Mouse (Mus musculus) kidney, postnatal 25 days (tissue): Measurements from ENCODE around the gene C1ql4.

Source experiments
- DNase-seq, 2 experiments: peaks; one replicate each; pipeline ENCODE4 v3.0.0; 2021; ENCODE audit warnings: mixed read lengths in 2 of 2

The C1ql4 gene

GRCm38 (mm10) chr15:99087253-99088075 lies at the start of gene C1ql4:
Gene C1ql4 (minus strand): TSS chr15:99087817.
- peak; percentile 38 to 44 for DNase-seq

DNA sequence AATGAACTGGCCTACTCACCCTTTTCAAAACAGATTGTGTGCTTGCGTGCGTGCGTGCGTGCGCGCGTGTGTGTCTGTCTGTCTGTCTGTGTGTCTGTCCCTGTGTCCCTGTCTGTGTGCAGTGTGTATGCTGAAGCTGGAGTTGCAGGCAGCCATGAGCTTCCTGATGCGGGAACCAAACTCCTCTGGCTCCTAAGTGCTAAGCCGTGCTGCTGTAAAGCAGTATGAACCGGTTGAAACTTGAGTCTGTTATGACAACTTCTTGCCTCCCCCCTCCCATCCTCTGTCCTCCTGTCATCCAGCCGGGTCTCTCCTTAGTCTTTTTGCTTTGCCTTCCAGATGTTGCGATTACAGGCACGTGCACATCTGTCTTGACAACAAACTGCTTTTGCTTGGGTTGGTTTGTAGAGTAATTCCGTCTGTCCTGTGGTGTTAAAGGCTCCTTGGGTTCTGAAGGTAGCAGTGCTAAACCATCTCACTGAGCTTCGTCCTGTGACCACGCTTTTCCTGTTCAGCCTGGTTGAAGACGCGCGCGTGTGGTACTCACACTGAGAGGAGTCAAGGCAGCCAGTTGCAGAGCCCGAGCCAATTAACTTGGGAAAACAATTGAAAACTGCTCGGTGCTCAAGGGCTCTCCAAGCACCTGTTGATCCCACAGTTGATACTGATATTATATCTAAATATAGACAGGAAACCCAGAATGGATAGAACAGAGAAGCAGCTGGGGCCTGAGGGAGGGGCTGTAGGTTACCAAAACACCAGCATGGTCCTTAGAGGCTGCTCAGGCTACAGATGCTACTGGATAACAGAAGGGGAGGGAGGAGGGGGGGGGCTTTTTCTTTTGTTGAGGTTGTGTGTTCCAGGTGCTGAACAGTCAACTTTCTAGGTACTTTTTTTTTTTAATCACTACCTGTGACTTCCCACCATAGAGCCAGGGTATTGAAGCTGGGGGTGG lies 42.6 kb upstream of the C1ql4 start:
- no peak for DNase-seq

- no peak for DNase-seq
These were observed 41.8 kb upstream of the C1ql4 start for GRCm38 (mm10) chr15:99129441-99129840.

DNA sequence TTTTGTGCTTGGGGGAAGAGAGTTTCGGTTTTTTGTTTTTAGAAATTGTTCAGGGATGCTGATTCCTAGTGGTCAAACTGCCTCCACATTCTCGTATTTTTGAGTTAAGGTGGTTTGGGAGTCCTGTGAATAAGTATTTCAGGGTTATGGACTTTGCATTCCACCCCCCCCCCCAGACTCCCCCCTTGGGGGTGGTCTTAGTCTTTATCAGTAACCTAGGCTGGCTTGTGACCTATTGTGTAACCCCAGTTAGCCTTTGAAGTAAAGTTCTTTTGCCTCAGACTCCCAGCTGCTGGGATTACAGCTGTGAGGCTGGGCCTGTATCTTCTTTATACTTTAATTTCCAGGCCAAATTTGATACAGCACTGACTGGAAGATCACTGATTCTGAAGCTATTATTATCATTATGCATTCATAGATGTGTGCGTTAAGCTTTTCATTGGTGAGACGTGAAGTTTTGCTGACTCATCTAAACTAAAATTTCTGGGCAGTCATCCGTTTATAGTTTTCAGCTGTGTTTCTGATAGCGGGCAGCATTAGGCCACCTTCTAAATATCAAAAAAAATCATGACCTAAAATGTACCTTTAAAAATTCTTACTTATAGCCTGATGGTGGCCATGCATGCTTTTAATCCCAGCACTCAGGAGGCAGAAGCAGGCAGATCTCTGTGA lies 40.4 kb upstream of the C1ql4 start:
- DNase-seq, result no peak

GRCm38 (mm10) chr15:99126816-99127365 lies 39.3 kb upstream of the C1ql4 start:
- no peak for DNase-seq

DNA sequence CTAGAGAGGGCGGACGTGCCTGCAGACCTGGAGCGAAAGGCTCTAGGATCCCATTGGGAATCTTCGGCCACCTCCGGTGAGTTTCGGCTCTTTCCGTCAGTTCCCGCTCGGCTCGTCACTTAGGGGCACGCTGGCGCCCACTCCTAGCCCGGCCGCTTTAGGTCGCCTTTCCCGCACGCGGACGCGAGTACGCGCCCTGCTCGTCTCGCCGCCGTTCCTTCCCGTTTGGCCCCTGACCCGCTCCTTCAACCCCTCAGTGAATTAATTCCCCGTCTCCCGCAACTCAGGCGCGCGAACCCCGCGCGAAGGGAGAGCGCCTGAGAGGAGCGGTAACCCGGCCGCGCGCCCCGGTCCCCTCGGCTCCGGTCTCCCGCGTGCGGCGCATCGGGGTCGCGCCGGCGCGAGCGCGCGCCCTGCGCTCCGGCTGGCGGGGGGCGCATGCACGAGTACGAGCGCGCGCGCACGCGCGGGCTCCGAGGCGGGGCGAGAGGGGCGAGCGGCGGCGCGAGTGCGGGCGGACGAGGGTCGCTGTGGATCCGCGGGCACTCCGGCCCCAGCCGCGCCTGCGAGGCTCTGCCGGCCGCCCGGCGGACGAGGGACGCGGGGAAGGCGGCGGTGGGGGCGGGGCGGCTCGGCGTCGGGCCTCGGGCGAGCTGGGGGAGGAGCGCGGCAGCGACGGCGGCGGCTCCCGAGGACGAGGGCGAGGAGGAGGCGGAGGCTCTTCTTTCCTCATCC lies 38.6 kb upstream of the C1ql4 start:
- peak; percentile 92 to 95 for DNase-seq

DNA sequence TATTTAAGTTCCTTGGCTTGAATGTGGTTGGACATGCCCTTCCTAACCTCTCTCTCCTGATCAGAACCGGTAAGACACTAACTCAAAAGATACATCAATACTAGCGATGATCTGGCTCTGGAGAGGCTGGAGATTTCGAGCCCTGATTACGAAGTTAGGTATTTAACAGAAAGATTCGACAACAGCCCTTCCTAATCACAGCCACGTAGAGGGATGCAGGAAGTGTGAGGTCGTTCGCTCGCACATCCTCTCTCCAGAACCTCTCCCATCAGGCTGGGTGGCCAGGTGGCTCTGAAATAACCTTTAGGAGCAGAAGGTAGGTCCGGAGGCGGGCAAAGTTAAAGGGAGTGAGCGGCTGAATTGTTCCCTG lies 38.1 kb upstream of the C1ql4 start, which contains the start of gene Spats2:
Gene Spats2 (plus strand): TSS at position 206 of the 370 bp plus-strand sequence.
- DNase-seq, result no peak

DNA sequence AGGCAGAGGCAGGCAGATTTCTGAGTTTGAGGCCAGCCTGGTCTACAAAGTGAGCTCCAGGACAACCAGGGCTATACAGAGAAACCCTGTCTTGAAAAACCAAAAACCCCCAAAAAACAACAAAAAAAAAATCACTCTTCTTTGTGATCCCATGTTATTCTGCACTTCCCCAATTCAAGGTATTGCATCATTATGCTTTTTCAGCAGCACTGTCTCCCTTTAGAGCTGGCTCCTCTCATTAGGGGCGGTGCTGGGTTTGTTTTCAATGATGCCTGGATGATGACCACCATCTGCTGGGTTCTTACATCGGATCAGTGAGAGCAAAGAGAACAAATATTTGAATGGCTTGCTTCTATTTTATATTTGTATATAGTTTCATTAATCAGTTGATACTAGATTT lies 35.0 kb upstream of the C1ql4 start:
- no peak for DNase-seq

DNA sequence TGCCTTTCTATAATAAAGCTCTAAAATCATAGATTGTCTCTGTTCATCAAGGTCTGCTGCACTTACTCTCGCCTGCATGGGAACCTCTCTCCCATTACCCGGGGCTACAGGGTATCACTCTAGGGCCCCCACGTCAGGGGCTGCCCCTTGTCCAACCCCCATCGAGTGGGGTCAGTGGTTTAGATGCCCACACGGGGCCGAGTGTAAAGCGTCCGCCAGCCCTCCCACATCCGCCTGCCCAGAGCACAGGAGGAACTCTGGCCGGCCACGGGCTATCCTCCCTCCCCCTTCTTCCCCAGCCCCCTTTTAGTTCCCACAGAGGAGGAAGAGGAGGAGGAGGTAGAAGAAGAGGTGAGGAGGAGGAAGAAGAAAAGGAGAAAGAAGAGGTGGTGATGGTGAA lies 33.2 kb upstream of the C1ql4 start:
- no peak for DNase-seq

GRCm38 (mm10) chr15:99116539-99116938 lies 28.9 kb upstream of the C1ql4 start:
- DNase-seq, result peak in 1 of 2 experiments; percentile 54

GRCm38 (mm10) chr15:99115065-99115423 lies 27.4 kb upstream of the C1ql4 start:
- DNase-seq, result no peak

GRCm38 (mm10) chr15:99114312-99115064 lies 26.9 kb upstream of the C1ql4 start:
- DNase-seq, result no peak

DNA sequence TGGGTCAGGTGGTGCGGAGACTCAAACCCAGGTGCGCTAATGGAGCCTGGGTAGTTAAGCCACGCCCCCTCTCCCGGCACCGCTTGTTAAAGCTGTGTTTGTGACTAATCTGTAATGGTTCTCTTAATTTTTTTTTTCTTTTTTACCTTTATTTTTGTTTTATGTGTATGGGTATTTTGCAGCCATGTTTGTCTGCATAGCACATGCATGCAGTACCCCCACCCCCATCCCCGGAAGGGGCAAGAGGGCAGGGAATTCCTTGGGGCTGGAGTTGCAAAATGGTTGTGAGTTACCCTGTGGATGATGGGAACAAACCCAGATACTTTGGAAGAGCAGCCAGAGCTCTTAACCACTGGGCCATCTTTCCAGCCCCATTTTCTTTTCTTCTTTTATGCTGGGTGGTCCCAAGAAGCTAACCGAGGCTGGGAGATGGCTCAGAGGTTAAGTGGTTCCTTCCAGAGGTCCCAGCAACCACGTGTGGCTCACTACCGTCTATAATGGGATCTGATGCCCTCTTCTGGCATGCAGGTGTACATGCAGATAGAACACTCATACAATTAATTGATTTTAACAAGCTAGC lies 25.9 kb upstream of the C1ql4 start:
- DNase-seq, result peak; percentile 36 to 56

GRCm38 (mm10) chr15:99112843-99113395 lies 25.3 kb upstream of the C1ql4 start:
- no peak for DNase-seq

GRCm38 (mm10) chr15:99111809-99112208 lies 24.2 kb upstream of the C1ql4 start:
- DNase-seq, result no peak

DNA sequence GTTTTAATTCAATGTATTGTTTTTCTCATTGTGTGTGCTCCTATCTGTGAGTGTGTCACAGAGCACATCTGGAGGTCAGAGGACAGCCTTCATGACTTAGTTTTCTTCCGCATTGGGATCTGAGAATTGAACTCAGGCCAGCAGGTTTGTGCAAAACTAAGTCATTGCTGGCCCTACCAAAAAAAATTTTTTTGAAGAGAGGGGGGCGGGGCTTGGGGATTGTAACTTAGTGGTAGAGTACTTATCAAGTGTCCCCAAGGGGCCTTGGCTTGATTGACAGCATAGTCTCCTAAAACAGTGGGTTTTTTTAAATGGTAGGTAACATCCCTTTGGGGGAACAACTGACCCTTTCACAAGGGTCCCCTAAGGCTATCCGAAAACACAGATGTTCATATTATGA lies 23.5 kb upstream of the C1ql4 start:
- DNase-seq, result no peak

- no peak for DNase-seq
These were observed 20.2 kb upstream of the C1ql4 start for GRCm38 (mm10) chr15:99107866-99108265.

GRCm38 (mm10) chr15:99105238-99105637 lies 17.6 kb upstream of the C1ql4 start:
- DNase-seq, result no peak

GRCm38 (mm10) chr15:99099984-99100383 lies 12.4 kb upstream of the C1ql4 start:
- DNase-seq, result no peak

DNA sequence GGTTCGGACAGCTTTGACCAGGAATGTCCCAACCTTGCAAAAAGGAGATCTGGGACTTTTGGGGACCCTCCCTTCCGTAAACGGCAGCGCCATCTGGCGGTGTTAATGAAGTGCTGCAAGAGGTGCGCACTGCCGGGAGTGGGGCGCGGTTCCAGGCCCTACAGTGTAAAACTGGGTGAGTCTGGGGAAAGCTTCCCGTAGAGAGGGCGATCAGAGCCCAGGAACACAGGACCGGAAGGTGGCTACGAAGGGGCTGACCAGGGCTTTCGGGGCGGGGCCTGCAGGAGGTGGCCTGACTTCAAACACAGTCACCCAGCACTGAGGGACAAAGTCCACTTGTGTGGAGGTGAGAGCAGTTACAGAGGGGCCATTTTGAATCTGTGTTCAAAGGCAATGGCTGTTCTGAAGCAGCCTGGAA lies 11.5 kb upstream of the C1ql4 start:
- peak; percentile 89 to 95 for DNase-seq

DNA sequence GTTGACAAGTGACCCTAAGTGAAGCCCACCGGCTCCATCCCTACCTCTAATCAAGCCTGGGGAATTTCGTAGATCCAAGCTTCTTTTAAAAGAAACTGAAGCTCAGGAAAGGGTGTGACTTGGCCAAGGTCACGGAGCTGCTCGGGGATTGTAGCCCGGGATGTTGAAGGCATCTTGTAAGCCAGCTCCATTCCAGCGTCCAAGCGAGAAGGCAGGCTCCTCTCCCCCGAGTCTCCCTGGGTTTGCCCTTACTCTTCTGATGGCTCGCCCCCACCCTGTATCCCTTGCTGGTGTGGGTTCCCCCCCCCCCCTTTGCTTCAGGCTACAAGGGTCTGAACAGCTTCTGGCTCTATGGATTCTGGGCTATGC lies 10.9 kb upstream of the C1ql4 start:
- DNase-seq, result no peak
